Mouse (Mus musculus) gastrocnemius, adult 18-20 months (tissue): ENCODE results near the gene Cd34. TPM values are rescaled to one million over a fixed set of nuclear protein-coding genes. Genes with fewer than 3 reads are reported as not detected.
A peak's percentile ranks its signal among the peaks of the same experiment; 100 is the strongest.

Experiments
- DNase-seq: peaks from one replicate; pipeline ENCODE4 v3.0.0; 2021; ENCODE audit warnings: low spot score
- total RNA-seq, 2 experiments: library from RNA; stranded (reverse); gene quantifications; 2 replicates each; pipeline ENCODE4 v1.2.3; 2021

Gene Cd34
- total RNA-seq, 2 experiments from 2014 or later: 26.6 to 37.0 TPM

GRCm38 (mm10) chr1:194962712-194963111, 24.1 kb downstream of the Cd34 start:
- DNase-seq: no peak

GRCm38 (mm10) chr1:194971980-194972379, 33.4 kb downstream of the Cd34 start:
- DNase-seq: no peak

GRCm38 (mm10) chr1:194976164-194976516, 37.5 kb downstream of the Cd34 start:
- peak; percentile 94 for DNase-seq

- peak; percentile 83 for DNase-seq
These were observed 38.1 kb downstream of the Cd34 start for GRCm38 (mm10) chr1:194976517-194977370.

GRCm38 (mm10) chr1:194977371-194977761, 38.7 kb downstream of the Cd34 start:
- peak; percentile 37 for DNase-seq

- DNase-seq: no peak
These were observed 39.5 kb downstream of the Cd34 start for GRCm38 (mm10) chr1:194977946-194978720.

- DNase-seq: no peak
These were observed 42.3 kb downstream of the Cd34 start for GRCm38 (mm10) chr1:194980826-194981435.

- no peak for DNase-seq
These were observed 44.5 kb downstream of the Cd34 start for GRCm38 (mm10) chr1:194982931-194983690.

- no peak for DNase-seq
These were observed 46.3 kb downstream of the Cd34 start for GRCm38 (mm10) chr1:194984914-194985313.

GRCm38 (mm10) chr1:194985442-194986210, 47.0 kb downstream of the Cd34 start:
- DNase-seq: no peak

- DNase-seq: no peak
These were observed 50.4 kb downstream of the Cd34 start for GRCm38 (mm10) chr1:194989024-194989423.

- DNase-seq: no peak
These were observed 52.4 kb downstream of the Cd34 start for GRCm38 (mm10) chr1:194990976-194991375.

- no peak for DNase-seq
These were observed 53.0 kb downstream of the Cd34 start for GRCm38 (mm10) chr1:194991654-194992053.

- peak; percentile 54 for DNase-seq
These were observed 54.1 kb downstream of the Cd34 start for GRCm38 (mm10) chr1:194992589-194993317.

GRCm38 (mm10) chr1:194993409-194993988, 54.9 kb downstream of the Cd34 start:
- DNase-seq: no peak

GRCm38 (mm10) chr1:194994262-194994661, 55.6 kb downstream of the Cd34 start:
- DNase-seq: no peak

GRCm38 (mm10) chr1:194995196-194995595, 56.6 kb downstream of the Cd34 start:
- DNase-seq: peak; percentile 48

- DNase-seq: no peak
These were observed 59.8 kb downstream of the Cd34 start for GRCm38 (mm10) chr1:194998396-194998795.

GRCm38 (mm10) chr1:195003328-195003727, 64.7 kb downstream of the Cd34 start:
- no peak for DNase-seq

GRCm38 (mm10) chr1:195004194-195004593, 65.6 kb downstream of the Cd34 start:
- no peak for DNase-seq
